In genomic region chr6:122337546-122337945, GRCm38 (mm10) we compare ENCODE assay signal across 12 mouse cellular contexts. TPM values are rescaled to one million over a fixed set of nuclear protein-coding genes. Genes with fewer than 3 reads are reported as not detected.
DNase-seq lines count a peak whose midpoint lies in the region; ATAC-seq and TF ChIP-seq lines count a peak whose summit lies in the region.
"Had no signal": no experiment of that assay in that cellular context is flagged by ENCODE, and none has a peak within 500 bp of the region (broad histone marks: within the 10 kb centered on the region; RNA-seq: fewer than 3 reads in every experiment).

No protein-coding gene starts in this region.

- no peaks in the 10 kb centered on the region for H3K9me3 ChIP-seq in kidney, embryonic 16.5 days (ENCODE audit: low read length)
- H3K9me3 ChIP-seq in ES-Bruce4 (replicated peaks; ENCODE audit: control insufficient read depth, insufficient read depth, low read length, poor library complexity, severe bottlenecking) = no peaks in the 10 kb centered on the region
- H3K9me3 ChIP-seq: G1E had no signal

- H3K4me1 ChIP-seq in kidney, embryonic 16.5 days (ENCODE audit: insufficient read depth, low read length) = peaks cover 22% of the 10 kb centered on the region
- H3K4me1 ChIP-seq in ES-Bruce4 (ENCODE audit: control insufficient read depth, insufficient read depth, low read length) = no peaks in the 10 kb centered on the region

- TF ChIP-seq CTCF in ES-Bruce4 (IDR thresholded peaks at IDR 0.05; ENCODE audit: low read depth, low read length) = no peak
- no peak for TF ChIP-seq CTCF in gastrocnemius, adult 2 months (IDR thresholded peaks at IDR 0.05)

- H3K9ac ChIP-seq in kidney, embryonic 16.5 days (replicated peaks; ENCODE audit: low read length) = no peak overlapping the region
- H3K9ac ChIP-seq in ES-Bruce4 (ENCODE audit: low read depth, poor library complexity, severe bottlenecking) = peak overlapping the region; percentile 91

- intact Hi-C loops in gastrocnemius, adult 2 months (cut with DNase I) = no loop called here

- H3K4me2 ChIP-seq in kidney, embryonic 16.5 days (replicated peaks; ENCODE audit: low read depth, low read length) = no peak overlapping the region

- no peak for TF ChIP-seq EP300 in ES-Bruce4 (IDR thresholded peaks at IDR 0.05; ENCODE audit: insufficient read depth, low read depth, low read length)

- peak; percentile 28 to 29 for DNase-seq in kidney, adult 8-10 months
- peak; percentile 35 for DNase-seq in Muller cell, postnatal 12 days (ENCODE audit: inconsistent ontology term)
- DNase-seq in heart, postnatal 4 days = peak; percentile 27
- DNase-seq in gastrocnemius, adult 2 months = no peak
- no peak for DNase-seq in embryo, embryonic 9.5 days (ENCODE audit: extremely low spot score)
- DNase-seq: gastrocnemius, postnatal 36 days had no signal

- ATAC-seq in kidney, embryonic 16.5 days (ENCODE audit: low FRiP score, low TSS enrichment) = no peak

- H3K27me3 ChIP-seq in kidney, embryonic 16.5 days (ENCODE audit: insufficient read depth, low read length) = no peaks in the 10 kb centered on the region
- H3K27me3 ChIP-seq in ES-Bruce4 (ENCODE audit: control insufficient read depth, insufficient read depth, low read length, poor library complexity, severe bottlenecking) = no peaks in the 10 kb centered on the region

- H3K4me3 ChIP-seq in kidney, embryonic 16.5 days (ENCODE audit: low read length) = no peak overlapping the region
- H3K4me3 ChIP-seq in ES-Bruce4 (ENCODE audit: low read depth, low read length) = peak overlapping the region; percentile 98
- H3K4me3 ChIP-seq in gastrocnemius, adult 2 months = no peak overlapping the region
- H3K4me3 ChIP-seq: erythroblast, embryonic 14.5 days had no signal

- WGBS in kidney, embryonic 16.5 days = 54% methylated on average over 6 of the region's 6 CpGs

- peaks cover 28% of the 10 kb centered on the region for H3K36me3 ChIP-seq in kidney, embryonic 16.5 days (ENCODE audit: insufficient read depth, low read length)
- H3K36me3 ChIP-seq in ES-Bruce4 (ENCODE audit: control insufficient read depth, insufficient read depth, low read length, poor library complexity, severe bottlenecking) = peaks cover 48% of the 10 kb centered on the region

- TF ChIP-seq POLR2A in ES-Bruce4 (IDR thresholded peaks at IDR 0.05; ENCODE audit: insufficient read depth, low read length) = no peak

- H3K27ac ChIP-seq in kidney, embryonic 16.5 days (ENCODE audit: low read length) = no peak overlapping the region
- H3K27ac ChIP-seq in ES-Bruce4 (ENCODE audit: insufficient read depth, low read length) = peak overlapping the region; percentile 98
- no peak overlapping the region for H3K27ac ChIP-seq in gastrocnemius, adult 2 months

RNA-seq across cellular contexts. Expression of gene Phc1, which starts 2.8 kb away (rescaled TPM):
- 17.9 and 21.8 TPM in 2 replicates for polyA plus RNA-seq in kidney, embryonic 16.5 days (2015; fragmentation: Nextera tagmentation; extraction: Ambion mirVana)
- 206 and 226 TPM in 2 replicates for polyA plus RNA-seq in ES-Bruce4 (2011; ENCODE audit: insufficient read depth, insufficient read length, low read depth, missing spikeins)
- total RNA-seq in heart, postnatal 4 days (2021) = 10 to 100 TPM; 32.6 to 36.5 TPM
- total RNA-seq in gastrocnemius, adult 2 months (2021) = 10 to 100 TPM; 24.8 to 32.8 TPM

RNA-seq across cellular contexts. Expression of gene M6pr, which starts 29.0 kb away (rescaled TPM):
- polyA plus RNA-seq in kidney, embryonic 16.5 days (2015; fragmentation: Nextera tagmentation; extraction: Ambion mirVana) = 129 and 138 TPM in 2 replicates
- polyA plus RNA-seq in ES-Bruce4 (2011; ENCODE audit: insufficient read depth, insufficient read length, low read depth, missing spikeins) = 98.5 and 104 TPM in 2 replicates
- 10 to 100 TPM; 53.4 to 54.6 TPM for total RNA-seq in heart, postnatal 4 days (2021)
- 10 to 100 TPM; 20.0 to 23.0 TPM for total RNA-seq in gastrocnemius, adult 2 months (2021)

RNA-seq across cellular contexts. Expression of gene Klrg1, which starts 54.9 kb away (rescaled TPM):
- polyA plus RNA-seq in kidney, embryonic 16.5 days (2015; fragmentation: Nextera tagmentation; extraction: Ambion mirVana) = not detected in 2 replicates
- not detected in 2 replicates for polyA plus RNA-seq in ES-Bruce4 (2011; ENCODE audit: insufficient read depth, insufficient read length, low read depth, missing spikeins)
- not detected for total RNA-seq in heart, postnatal 4 days (2021)
- not detected for total RNA-seq in gastrocnemius, adult 2 months (2021)
- total RNA-seq: gastrocnemius, postnatal 36 days; megakaryocyte progenitor cell, adult 5-6 weeks had no signal
- polyA plus RNA-seq: erythroblast, embryonic 14.5 days; liver, embryonic 11.5 days had no signal

Comparison
In these comparisons a context has a peak if more than half of its experiments do, and no peak if none do; other contexts are left out.
1. DNase-seq: peak in kidney, adult 8-10 months (2 of 2), Muller cell, postnatal 12 days (single experiment) and heart, postnatal 4 days (single experiment); none in gastrocnemius, adult 2 months (single experiment) and embryo, embryonic 9.5 days (single experiment).